Mouse (Mus musculus): ENCODE results near the gene Gm28710.

Gene Gm28710

DNA sequence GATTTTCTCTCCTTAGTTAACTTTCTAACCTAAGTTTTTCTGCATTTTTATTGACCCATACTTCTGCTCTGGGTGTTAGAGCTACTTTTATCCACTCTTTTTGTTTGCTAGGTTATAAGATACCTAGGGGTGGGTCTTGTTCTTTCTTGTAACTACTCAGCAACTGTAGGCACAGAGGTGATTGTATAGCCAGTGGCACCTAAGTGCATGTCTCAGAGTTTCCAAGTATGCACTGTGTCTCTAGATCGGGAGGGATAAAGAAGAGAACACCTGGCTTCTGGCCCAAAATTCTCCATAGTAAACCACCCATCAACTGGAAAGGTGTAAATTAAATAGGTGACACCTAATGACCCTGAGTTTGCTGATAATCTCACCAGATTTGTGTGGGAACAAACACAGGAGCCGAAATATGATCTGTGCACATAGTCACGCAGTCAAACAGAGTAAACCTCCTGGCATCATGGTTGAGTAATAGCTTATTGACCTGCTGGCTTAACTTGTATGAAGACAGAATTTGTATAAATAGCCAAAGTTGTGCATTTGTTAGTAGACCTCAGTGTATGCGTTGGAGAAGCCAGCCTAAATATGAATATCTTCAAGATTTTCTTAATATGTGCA is at the start of gene Gm28710:
Gene Gm28710 (plus strand): TSS at position 568 of the 618 bp plus-strand sequence.
- no peak for DNase-seq (ENCODE audit: low spot score)

DNA sequence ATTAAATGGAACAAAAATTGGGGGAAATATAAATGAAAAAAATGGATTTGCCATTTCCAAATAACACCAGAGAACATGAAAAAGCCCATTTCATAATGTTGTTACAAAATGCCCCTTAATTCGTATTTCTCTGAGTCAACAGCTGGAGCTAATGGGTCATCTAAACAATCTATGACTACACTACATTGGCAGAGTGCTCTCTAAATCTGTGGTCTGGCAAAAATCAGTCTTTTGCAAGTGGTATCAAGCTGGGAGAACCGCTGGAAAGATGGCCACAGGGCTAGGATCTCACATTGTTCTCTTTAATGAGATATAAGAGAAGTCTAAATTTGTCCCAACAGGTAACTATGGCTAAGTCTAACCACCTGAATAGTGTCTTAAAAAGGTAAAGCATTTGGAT is 14.4 kb upstream of the Gm28710 start:
- no peak for DNase-seq (ENCODE audit: low spot score)

DNA sequence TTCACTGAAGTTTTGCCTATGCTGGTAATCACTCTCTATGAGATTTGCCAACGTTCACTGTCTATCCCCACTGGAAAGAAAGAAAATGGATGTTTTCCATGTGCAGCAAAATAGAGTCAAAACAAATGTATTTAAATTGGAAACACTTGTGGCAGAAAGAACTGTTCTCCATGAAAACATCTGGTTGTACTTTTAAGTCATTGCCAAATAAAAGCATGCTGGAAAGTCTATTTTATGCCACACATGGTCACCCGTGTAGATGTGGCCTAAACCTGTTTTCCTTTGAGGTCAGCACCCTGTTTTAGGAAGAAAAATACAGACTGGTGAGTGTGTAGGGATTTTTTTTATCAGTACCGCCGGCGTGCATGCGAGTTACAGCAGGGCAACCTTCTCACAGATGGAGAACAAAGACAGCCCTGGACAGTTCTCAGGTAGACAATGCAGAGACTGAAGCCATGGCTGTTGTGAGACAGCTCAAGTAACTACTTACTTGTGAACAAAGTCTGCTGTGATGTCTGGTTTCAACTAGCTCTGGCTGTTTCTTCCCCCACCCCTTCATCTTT is 12.9 kb upstream of the Gm28710 start:
- no peak for DNase-seq (ENCODE audit: low spot score)

DNA sequence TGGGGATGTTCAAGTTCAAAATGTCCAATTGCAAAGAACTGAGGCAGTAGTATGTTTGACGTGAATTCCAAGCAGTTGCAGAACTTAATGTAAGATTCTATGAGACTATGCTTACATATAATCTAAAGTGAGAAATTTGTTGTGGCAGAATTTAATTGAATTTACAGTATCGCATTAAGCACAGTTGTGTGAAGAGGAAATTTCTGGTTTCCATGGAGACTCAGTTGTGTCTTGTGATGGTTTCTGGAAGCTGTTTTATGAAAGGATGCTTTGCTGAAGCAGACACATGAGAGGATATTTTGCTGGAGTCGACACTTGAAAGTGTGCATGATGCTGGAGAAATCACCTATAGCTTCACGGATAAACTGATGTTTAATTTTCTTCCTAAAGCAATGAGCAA is 6.0 kb upstream of the Gm28710 start:
- DNase-seq (ENCODE audit: low spot score) = no peak

DNA sequence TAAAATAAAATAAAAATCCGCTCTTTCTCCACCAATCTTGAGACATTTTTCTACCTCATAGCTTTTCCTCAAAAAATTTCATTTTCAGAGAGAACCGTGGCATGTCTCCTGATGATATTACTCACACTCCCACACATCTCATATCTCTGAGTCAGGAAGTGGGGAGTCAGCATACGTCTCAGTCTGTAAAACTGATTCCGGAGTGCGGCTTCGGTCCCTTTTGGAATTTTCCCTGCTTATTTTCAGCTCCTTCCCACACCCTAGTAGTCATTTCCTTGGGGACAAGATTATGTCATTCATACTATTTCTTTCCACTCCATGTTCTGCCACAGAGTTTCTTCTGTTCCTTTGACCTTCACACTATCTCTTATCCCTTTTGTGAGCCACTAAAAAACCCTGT is 3.4 kb downstream of the Gm28710 start:
- DNase-seq (ENCODE audit: low spot score) = no peak

DNA sequence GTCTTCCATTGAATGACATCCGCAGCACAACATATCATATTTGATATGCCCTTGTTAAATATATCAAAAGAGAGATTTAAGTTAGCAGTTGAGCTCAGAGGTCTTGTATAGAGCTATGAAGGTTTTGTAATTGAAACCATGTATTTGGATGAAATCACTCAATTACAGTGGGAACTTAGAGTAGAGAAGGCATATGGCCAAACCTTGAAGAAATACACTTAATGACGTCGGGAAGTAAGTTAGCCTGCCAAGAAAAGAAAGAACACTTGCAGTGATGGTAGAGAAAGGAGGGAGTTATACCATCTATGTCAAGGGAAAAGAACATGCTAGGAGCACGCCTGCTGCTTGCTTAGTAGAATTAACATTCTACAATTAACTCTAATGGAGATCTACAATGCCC is 11.1 kb downstream of the Gm28710 start:
- no peak for DNase-seq (ENCODE audit: low spot score)

DNA sequence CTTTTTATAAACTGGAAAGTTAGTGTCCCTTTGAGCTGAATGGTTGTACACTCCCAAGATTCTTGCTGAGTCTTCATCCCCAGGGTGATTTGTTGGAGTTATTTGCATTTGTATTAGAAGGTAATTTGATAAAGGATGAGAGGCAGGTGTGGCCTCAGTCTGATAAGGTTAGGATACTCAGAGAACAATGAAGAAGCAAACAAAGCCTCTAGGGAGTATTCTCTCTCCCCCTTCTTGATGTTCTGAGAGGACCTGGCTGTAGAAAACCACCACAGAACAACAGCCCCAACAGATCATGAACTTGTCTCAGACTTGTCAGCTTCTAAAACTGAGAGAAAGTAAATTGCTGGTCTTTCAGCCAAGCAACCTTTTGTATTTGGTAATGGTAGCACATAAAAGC is 47.4 kb downstream of the Gm28710 start:
- DNase-seq (ENCODE audit: low spot score) = no peak

DNA sequence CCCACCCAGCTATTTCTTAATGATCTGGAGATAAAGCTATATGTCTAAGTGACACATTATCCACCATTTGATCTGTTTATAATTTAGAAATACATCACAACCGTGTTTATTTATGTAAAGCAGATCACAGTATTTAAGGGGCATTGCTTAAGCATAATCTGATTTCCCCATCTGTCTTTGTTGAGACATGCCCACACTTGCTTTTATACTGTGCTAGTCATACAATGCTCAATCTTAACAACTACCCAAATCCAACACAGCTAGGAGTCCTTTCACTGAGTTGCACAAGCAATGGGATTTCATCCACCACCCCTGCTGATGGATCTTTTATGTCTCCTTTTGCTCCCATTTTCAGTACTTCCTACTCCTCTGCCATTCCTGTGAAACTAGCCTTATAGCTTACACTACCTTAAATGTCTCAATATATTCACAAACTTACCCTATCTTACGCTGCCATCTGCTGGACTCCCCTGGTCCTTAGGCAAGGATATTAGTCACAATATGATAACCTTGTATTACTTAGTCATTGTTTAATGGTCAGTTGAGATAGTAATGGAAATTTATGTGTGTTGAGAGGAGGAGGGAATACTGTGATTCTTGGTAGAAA is 77.8 kb downstream of the Gm28710 start:
- peak; percentile 52 for DNase-seq (ENCODE audit: low spot score)

DNA sequence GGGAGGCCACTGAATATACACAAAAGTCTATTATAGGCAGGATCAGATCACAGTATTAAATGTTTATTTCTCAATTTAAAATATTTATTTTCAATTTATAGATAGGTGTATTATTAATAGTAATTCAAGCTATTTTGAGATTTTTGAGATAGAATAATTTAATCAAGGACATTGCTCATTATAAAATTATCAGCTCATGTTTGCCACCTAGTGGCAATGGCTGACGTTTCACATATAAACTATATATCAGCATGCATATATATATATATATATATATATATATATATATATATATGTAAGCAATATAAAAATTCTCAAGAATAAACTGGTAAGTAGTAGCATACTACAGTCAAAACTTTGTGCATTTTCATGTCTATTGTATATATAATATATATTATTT is 102.6 kb downstream of the Gm28710 start:
- no peak for DNase-seq (ENCODE audit: low spot score)

DNA sequence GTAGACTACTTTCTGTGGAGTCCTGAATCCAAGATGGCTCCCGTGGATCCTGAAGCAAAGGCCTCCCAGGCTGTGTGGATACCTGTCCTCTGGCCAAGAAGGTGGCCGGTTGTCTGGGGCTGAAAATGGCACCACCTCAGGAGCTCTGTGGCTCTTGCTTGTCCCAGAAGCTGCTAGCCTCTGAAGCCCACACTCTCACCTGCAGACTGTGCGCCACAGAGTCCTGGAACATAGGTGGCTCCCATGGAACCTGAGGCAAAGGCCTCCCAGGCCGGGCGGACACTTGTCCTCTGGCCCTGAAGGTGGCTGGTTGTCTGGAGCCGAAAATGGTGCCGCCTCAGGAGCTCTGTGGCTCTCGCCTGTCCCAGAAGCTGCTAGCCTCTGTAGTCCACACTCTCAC is 128.2 kb downstream of the Gm28710 start:
- DNase-seq (ENCODE audit: low spot score) = no peak

DNA sequence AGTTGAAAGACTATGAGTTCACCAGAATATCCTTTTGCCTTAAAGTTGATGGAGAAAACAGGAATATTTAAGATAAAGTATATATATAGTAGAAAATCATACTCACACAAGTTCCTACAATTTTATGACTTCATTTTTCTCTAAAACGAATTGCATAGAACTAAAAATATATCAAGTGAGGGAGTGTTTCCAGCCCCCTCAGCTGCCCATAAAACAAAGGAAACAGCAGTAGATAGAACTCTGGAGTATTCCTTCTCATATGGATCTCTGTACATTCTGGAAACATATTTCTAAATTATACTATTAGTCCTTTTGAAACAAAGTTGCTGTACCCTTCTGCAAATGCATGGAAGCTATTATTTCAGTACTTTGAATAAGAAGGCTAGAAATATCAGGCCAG is 130.9 kb downstream of the Gm28710 start:
- DNase-seq (ENCODE audit: low spot score) = no peak

All from urinary bladder, postnatal 14 days (tissue).